Mouse (Mus musculus) E14TG2a.4 (cell line): ENCODE measurements around the gene Tm7sf3.

Source experiments
- CTCF ChIP-seq: conservative IDR thresholded peaks from 2 replicates; pipeline ENCODE4 v1.5.1; 2014; ENCODE audit warnings: low read length
- NANOG ChIP-seq: IDR thresholded peaks from 2 replicates; pipeline ENCODE4 v1.6.1; 2014; ENCODE audit warnings: borderline replicate concordance, low read length, mixed read lengths

GRCm38 (mm10) chr6:146674881-146675536 lies 32.4 kb upstream of the Tm7sf3 start:
- TF ChIP-seq CTCF (no peak), NANOG (no peak)
